Mouse (Mus musculus) MEL (cell line): Measurements from ENCODE around the gene Slc16a14. TPM values are rescaled to one million over a fixed set of nuclear protein-coding genes. Genes with fewer than 3 reads are reported as not detected.

Source experiments
- DNase-seq: peaks from one replicate; pipeline ENCODE4 v3.0.0; 2011; ENCODE audit warnings: low read depth, low spot score
- H3K27ac ChIP-seq: 2 replicates; pipeline ENCODE4 v1.5.1; 2012; ENCODE audit warnings: low read depth, mild to moderate bottlenecking, control low read depth, low read length, moderate library complexity; ENCODE audit not compliant: control insufficient read depth
- H3K27me3 ChIP-seq, 2 experiments: fragments of 150-350 bp in 1 of 2; sonication (generic) in 1 of 2; 2 replicates each; pipeline ENCODE4 v1.6.1; 2012; ENCODE audit warnings: low read length in 2 of 2, mild to moderate bottlenecking in 2 of 2, improper control_type of control experiment in 1 of 2, moderate library complexity in 1 of 2; ENCODE audit not compliant: insufficient read depth in 2 of 2, control insufficient read depth in 1 of 2
- H3K36me3 ChIP-seq, 2 experiments: 2 replicates each; pipeline ENCODE4 v1.6.1; 2012 to 2014; ENCODE audit warnings: low read length in 2 of 2, improper control_type of control experiment in 1 of 2, inconsistent platforms in 1 of 2, mild to moderate bottlenecking in 1 of 2; ENCODE audit not compliant: insufficient read depth in 2 of 2, control insufficient read depth in 1 of 2
- H3K4me1 ChIP-seq, 2 experiments: fragments of 150-350 bp in 1 of 2; sonication (generic) in 1 of 2; 2 replicates each; pipeline ENCODE4 v1.6.1; 2012; ENCODE audit warnings: low read length in 2 of 2, improper control_type of control experiment in 1 of 2, mild to moderate bottlenecking in 1 of 2; ENCODE audit not compliant: insufficient read depth in 2 of 2, control insufficient read depth in 1 of 2
- H3K4me3 ChIP-seq, 2 experiments: fragments of 150-350 bp in 1 of 2; sonication (generic) in 1 of 2; 2 replicates each; pipeline ENCODE4 v1.5.1; 2012; ENCODE audit warnings: low read depth in 2 of 2, low read length in 2 of 2, mild to moderate bottlenecking in 2 of 2, moderate library complexity in 2 of 2, control low read depth in 1 of 2, improper control_type of control experiment in 1 of 2; ENCODE audit not compliant: control insufficient read depth in 1 of 2, insufficient read depth in 1 of 2
- H3K79me2 ChIP-seq: 2 replicates; pipeline ENCODE4 v1.6.1; 2012; ENCODE audit warnings: mild to moderate bottlenecking, low read length, moderate library complexity; ENCODE audit not compliant: control insufficient read depth, poor library complexity, insufficient read depth
- H3K9ac ChIP-seq: 2 replicates; pipeline ENCODE4 v1.6.1; 2012; ENCODE audit warnings: low read depth, mild to moderate bottlenecking, control low read depth, low read length, moderate library complexity; ENCODE audit not compliant: control insufficient read depth, poor library complexity, severe bottlenecking
- H3K9me3 ChIP-seq: fragments of 150-350 bp; sonication (generic); replicated peaks from 2 replicates; pipeline ENCODE4 v1.6.1; 2012; ENCODE audit warnings: mild to moderate bottlenecking, low read length, improper control_type of control experiment, moderate library complexity; ENCODE audit not compliant: insufficient read depth
- E2F4 ChIP-seq: IDR thresholded peaks from 2 replicates; pipeline ENCODE4 v1.6.1; 2011; ENCODE audit warnings: low read depth, low read length, improper control_type of control experiment, borderline replicate concordance
- GABPA ChIP-seq: IDR thresholded peaks from 2 replicates; pipeline ENCODE4 v1.6.1; 2012; ENCODE audit warnings: low read depth, mild to moderate bottlenecking, inconsistent platforms, low read length, improper control_type of control experiment, moderate library complexity
- HCFC1 ChIP-seq: IDR thresholded peaks from 2 replicates; pipeline ENCODE4 v1.6.1; 2012; ENCODE audit warnings: low read depth, mild to moderate bottlenecking, inconsistent platforms, low read length, improper control_type of control experiment, moderate library complexity
- JUND ChIP-seq: IDR thresholded peaks from 2 replicates; pipeline ENCODE4 v1.6.1; 2011; ENCODE audit warnings: low read depth, mild to moderate bottlenecking, improper control_type of control experiment, low read length
- KAT2A ChIP-seq: conservative IDR thresholded peaks from 2 replicates; pipeline ENCODE4 v1.6.1; 2012; ENCODE audit warnings: low read depth, low read length, improper control_type of control experiment, inconsistent platforms
- MAFK ChIP-seq: IDR thresholded peaks from 2 replicates; pipeline ENCODE4 v1.6.1; 2011; ENCODE audit warnings: low read depth, mild to moderate bottlenecking, low read length, improper control_type of control experiment, borderline replicate concordance
- MAX ChIP-seq: IDR thresholded peaks from 2 replicates; pipeline ENCODE4 v1.6.1; 2011; ENCODE audit warnings: low read length, improper control_type of control experiment
- MAZ ChIP-seq: IDR thresholded peaks from 2 replicates; pipeline ENCODE4 v1.6.1; 2012; ENCODE audit warnings: low read depth, mild to moderate bottlenecking, inconsistent platforms, low read length, improper control_type of control experiment
- MEF2A ChIP-seq: IDR thresholded peaks from 2 replicates; pipeline ENCODE4 v1.6.1; 2014; ENCODE audit warnings: low read depth, mild to moderate bottlenecking, inconsistent platforms, low read length, improper control_type of control experiment; ENCODE audit not compliant: poor library complexity, insufficient replicate concordance, severe bottlenecking; ENCODE audit errors: extremely low read depth
- MXI1 ChIP-seq: IDR thresholded peaks from 2 replicates; pipeline ENCODE4 v1.6.1; 2011; ENCODE audit warnings: mild to moderate bottlenecking, low read depth, low read length, improper control_type of control experiment
- MYB ChIP-seq: IDR thresholded peaks from 2 replicates; pipeline ENCODE4 v1.6.1; 2011; ENCODE audit warnings: mild to moderate bottlenecking, low read depth, low read length, improper control_type of control experiment
- MYC ChIP-seq: IDR thresholded peaks from 2 replicates; pipeline ENCODE4 v1.6.1; 2011; ENCODE audit warnings: low read depth, mild to moderate bottlenecking, low read length, improper control_type of control experiment, moderate library complexity
- NRF1 ChIP-seq: IDR thresholded peaks from 2 replicates; pipeline ENCODE4 v1.6.1; 2014; ENCODE audit warnings: low read depth, mild to moderate bottlenecking, inconsistent platforms, low read length, improper control_type of control experiment, moderate library complexity; ENCODE audit not compliant: poor library complexity, insufficient read depth, severe bottlenecking
- POLR2AphosphoS5 ChIP-seq: IDR thresholded peaks from 2 replicates; pipeline ENCODE4 v1.6.1; 2012; ENCODE audit warnings: low read depth, borderline replicate concordance, mild to moderate bottlenecking, inconsistent platforms, low read length, moderate library complexity, mixed read lengths
- RAD21 ChIP-seq: IDR thresholded peaks from 2 replicates; pipeline ENCODE4 v1.6.1; 2011; ENCODE audit warnings: mild to moderate bottlenecking, low read depth, low read length, improper control_type of control experiment
- SIN3A ChIP-seq: IDR thresholded peaks from 2 replicates; pipeline ENCODE4 v1.6.1; 2012; ENCODE audit warnings: low read length, improper control_type of control experiment, inconsistent platforms
- SMC3 ChIP-seq: IDR thresholded peaks from 2 replicates; pipeline ENCODE4 v1.6.1; 2011; ENCODE audit warnings: low read depth, low read length, improper control_type of control experiment
- TAL1 ChIP-seq: IDR thresholded peaks from 2 replicates; pipeline ENCODE4 v1.6.1; 2012; ENCODE audit warnings: mild to moderate bottlenecking, inconsistent platforms, low read length, moderate library complexity, mixed read lengths
- TCF12 ChIP-seq: IDR thresholded peaks from 2 replicates; pipeline ENCODE4 v1.6.1; 2014; ENCODE audit warnings: low read depth, mild to moderate bottlenecking, inconsistent platforms, low read length, improper control_type of control experiment, moderate library complexity
- ZNF384 ChIP-seq: IDR thresholded peaks from 2 replicates; pipeline ENCODE4 v1.6.1; 2012; ENCODE audit warnings: low read depth, mild to moderate bottlenecking, inconsistent platforms, low read length, improper control_type of control experiment
- polyA plus RNA-seq, 2 experiments: library from polyadenylated mRNA; stranded (reverse) in 1 of 2; unstranded in 1 of 2; fragments of >175 nt in 1 of 2; fragments of >200 nt in 1 of 2; gene quantifications; 2 replicates each; pipeline versions ENCODE4 v1.2.1 to v1.2.4; 2012; ENCODE audit warnings: low replicate concordance in 2 of 2, low read depth in 1 of 2; ENCODE audit not compliant: insufficient read length in 2 of 2, insufficient read depth in 1 of 2, missing spikeins in 1 of 2
- total RNA-seq: library from RNA; depleted of rRNA; stranded (reverse); fragments of 300-350 nt; gene quantifications from 2 replicates; pipeline ENCODE4 v1.2.3, GENCODE M21; 2012

Gene Slc16a14
- total and polyA plus RNA-seq, 3 experiments, result not detected

DNA sequence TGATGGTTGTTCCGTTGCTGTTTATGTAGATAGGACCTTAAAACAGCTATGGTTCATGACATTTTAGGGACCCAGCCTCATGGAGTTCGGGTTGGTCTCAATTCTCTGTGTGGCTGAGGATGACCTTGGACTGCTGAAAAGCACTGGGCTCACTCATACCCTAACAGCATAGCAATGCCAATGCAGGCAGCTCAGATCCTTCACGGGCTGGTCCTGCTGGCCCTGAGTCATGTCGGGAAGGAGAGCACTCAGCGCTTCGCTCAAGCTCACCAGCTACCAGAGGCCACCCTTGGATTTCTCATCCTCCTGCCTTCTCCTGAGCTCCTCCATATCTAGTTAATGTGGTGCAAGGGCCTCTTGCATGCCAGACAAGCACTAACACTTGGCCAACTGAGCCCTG, 35.8 kb downstream of the Slc16a14 start:
- TF ChIP-seq ZNF384 (no peak), SMC3 (no peak), MEF2A (no peak), TAL1 (no peak), SIN3A (no peak), HCFC1 (no peak), RAD21 (no peak), KAT2A (no peak), MYB (no peak), NRF1 (no peak), E2F4 (no peak)
- H3K79me2 ChIP-seq, result no peaks in the 10 kb centered on the region
- H3K9ac ChIP-seq, result no peak overlapping the region

DNA sequence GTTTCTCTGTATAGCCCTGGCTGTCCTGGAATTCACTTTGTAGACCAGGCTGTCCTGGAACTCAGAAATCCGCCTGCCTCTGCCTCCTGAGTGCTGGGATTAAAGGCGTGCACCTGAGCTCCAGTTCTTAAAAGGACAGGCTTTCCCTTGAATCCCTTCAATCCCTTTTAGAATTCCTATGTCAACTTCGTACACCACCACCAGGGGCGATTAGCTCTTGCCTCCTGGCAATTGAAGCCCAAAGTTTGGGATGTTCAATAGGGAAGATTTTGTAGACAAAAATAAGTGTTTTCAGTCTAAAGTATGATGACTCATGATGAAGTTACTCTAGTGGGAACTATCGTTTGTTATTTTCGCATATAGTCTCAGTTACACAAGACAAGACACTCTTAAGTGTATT, 37.6 kb downstream of the Slc16a14 start:
- TF ChIP-seq MXI1 (no peak), TCF12 (no peak), GABPA (no peak), MAFK (no peak), MAX (no peak), MYC (no peak), POLR2AphosphoS5 (no peak), SIN3A (no peak), NRF1 (no peak), MAZ (no peak), JUND (no peak), E2F4 (no peak)
- H3K27me3 ChIP-seq, result no peaks in the 10 kb centered on the region
- no peaks in the 10 kb centered on the region for H3K4me1 ChIP-seq
- no peaks in the 10 kb centered on the region for H3K79me2 ChIP-seq
- no peaks in the 10 kb centered on the region for H3K36me3 ChIP-seq
- DNase-seq, result no peak
- no peak overlapping the region for H3K9ac ChIP-seq
- H3K9me3 ChIP-seq, result no peaks in the 10 kb centered on the region
- H3K4me3 ChIP-seq, result no peak overlapping the region
- H3K27ac ChIP-seq, result no peak overlapping the region

More for the DNA sequence above, 35.8 kb downstream of the Slc16a14 start:
- DNase-seq, result no peak
- no peaks in the 10 kb centered on the region for H3K9me3 ChIP-seq
- H3K27ac ChIP-seq, result no peak overlapping the region
- H3K4me3 ChIP-seq, result no peak overlapping the region
- H3K4me1 ChIP-seq, result no peaks in the 10 kb centered on the region
- no peaks in the 10 kb centered on the region for H3K27me3 ChIP-seq
- H3K36me3 ChIP-seq, result no peaks in the 10 kb centered on the region
